Mouse (Mus musculus) spleen, postnatal 0 days (tissue): ENCODE data around the gene Rbm10. TPM values are rescaled to one million over a fixed set of nuclear protein-coding genes. Genes with fewer than 3 reads are reported as not detected.

Source experiments
- polyA plus RNA-seq: library from polyadenylated mRNA; unstranded; fragments of >200 nt; fragmentation: Nextera tagmentation; extraction: Ambion mirVana; gene quantifications from 2 replicates; pipeline ENCODE4 v1.2.1, GENCODE M21; 2015

Gene Rbm10
- 24.6 and 25.1 TPM in 2 replicates for polyA plus RNA-seq

DNA sequence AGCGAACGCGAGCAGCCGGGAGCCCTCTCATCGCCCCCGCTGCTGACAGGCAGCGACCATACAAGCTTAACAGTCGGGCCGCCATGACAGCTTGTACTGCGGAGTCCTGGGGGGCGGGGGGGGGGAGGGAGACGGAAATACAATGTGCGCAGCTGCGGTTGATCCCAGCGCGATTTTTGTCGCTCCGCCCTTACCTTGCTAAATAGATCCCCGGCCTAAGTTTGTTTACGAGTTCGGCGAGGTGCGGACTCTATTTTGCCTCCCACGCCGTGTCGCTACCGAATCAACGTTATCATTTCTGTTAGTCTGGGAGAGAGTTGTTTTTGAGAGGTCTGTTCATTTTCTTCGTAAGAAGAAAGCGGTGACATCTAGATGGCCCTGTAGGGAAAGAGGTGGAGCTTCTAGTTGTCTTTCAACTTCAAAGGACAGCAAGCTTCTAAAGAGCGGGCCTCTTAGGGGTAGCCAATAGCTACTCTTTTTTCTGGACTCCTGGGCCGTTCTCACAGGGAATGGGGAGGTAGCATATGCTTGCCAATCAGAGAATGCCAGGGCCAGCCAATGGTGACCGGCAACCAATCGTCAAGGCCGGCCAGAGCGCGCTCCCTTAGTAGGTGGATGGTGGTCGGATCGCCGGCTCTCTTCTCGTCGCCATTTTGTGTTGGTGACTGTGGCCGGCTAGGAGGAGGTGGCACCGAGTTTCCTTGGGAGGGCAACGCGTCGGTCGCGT is at the start of gene Rbm10, which contains the start of gene Ndufb11:
Gene Rbm10, plus strand, starts transcription at position 328 of the 727 bp plus-strand sequence.
Gene Ndufb11, minus strand, starts transcription at position 444 of the 727 bp plus-strand sequence.

DNA sequence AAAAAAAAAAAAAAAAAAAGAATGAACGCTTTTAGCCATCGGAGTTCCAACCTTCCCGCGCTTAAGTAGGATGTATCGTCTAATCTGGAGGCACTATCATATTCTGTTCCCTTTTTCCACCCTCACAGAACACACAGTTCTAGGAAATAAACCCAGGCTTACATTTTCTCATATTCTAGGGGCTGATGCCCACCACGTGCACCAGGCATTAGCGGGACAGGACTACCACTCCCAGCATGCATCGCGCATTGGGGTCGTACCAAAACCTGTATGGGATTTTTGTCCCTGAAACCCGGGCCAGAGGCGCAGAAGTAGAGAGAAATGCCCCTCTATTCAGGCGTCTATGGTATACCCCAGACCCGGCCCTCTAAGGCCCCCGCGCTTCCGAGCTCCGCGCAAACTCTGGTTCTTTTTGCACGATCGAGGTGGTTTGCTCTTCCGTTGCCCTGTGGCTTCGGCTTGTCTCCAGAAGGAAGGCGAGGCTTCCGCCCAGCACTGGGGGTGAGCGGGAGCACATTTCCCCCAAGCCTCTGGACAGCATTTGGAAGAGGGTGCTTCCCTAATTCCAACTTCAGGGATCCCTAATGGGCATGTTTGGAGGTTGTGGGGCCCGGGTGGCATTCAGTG is 40.8 kb downstream of the Rbm10 start, which contains the start of gene Uba1:
Gene Uba1, plus strand, starts transcription at position 301 of the 627 bp plus-strand sequence.

DNA sequence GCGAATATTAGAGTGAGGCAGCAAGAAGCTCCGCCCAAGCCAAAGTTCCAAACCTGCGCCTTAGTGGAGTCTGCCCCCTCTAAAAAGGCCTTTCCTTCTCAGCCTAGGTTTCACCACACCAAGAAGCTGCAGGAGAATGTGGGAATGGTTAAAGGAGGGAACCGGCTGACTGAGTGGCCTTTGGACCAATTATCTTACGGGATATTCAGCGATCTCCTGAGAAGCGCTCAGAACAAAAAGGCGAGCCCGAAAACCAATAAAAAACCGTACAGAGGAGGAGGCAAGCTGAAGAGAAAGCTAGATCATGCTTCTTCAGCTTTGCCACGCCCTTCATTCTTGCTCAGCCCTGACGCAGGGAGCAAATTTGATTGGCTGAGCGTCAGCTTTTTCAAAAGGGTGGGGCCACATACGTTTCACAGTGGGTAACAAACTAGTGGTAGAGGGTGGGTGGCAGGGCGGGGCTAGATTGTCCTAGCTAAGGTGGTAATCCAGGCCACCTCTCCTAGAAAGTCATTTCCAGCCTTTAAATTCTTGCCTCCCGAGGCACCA is 70.3 kb downstream of the Rbm10 start, which contains the start of gene Cdk16:
Gene Cdk16, plus strand, starts transcription at position 436 of the 549 bp plus-strand sequence.

Other genes with a start within 250 kb of the Rbm10 start
- 3.6 and 4.0 TPM in 2 replicates for gene Jade3, start 191.8 kb upstream of the Rbm10 start, polyA plus RNA-seq
- 0.16 and 0.31 TPM in 2 replicates for gene Rgn, start 67.7 kb upstream of the Rbm10 start, polyA plus RNA-seq
- gene Ndufb11, start 116 bp downstream of the Rbm10 start, polyA plus RNA-seq, result 183 and 195 TPM in 2 replicates
- 69.4 and 70.5 TPM in 2 replicates for gene Uba1, start 40.8 kb downstream of the Rbm10 start, polyA plus RNA-seq
- 30.0 and 32.5 TPM in 2 replicates for gene Cdk16, start 70.5 kb downstream of the Rbm10 start, polyA plus RNA-seq
- gene Usp11, start 86.4 kb downstream of the Rbm10 start, polyA plus RNA-seq, result 5.6 and 7.4 TPM in 2 replicates
- gene Araf, start 180.3 kb downstream of the Rbm10 start, polyA plus RNA-seq, result 46.5 and 48.9 TPM in 2 replicates